Mouse (Mus musculus): ENCODE data around the gene Wsb1.

DNA sequence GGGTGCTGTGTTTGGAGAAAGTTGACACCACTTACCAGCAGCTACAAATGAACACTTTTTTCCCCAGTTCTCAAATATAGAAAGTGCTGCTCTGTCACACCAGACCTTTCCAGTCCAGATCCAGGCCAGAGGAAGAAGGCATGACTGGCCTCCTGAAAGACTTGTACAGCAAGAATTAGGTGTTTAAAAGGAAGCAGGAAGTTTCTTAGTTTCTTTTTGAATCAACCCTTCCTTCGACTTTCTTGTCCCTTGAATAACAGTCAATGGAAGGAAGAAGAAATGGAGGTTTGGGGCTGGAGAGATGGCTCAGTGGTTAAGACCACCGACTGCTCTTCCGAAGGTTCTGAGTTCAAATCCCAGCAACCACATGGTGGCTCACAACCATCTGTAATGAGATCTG lies 38.6 kb upstream of the Wsb1 start:
- TF ChIP-seq CTCF (IDR thresholded peaks at IDR 0.05; ENCODE audit: insufficient read depth, low read depth, low read length) (no peak), POLR2A (IDR thresholded peaks at IDR 0.05; ENCODE audit: insufficient read depth, low read depth, low read length) (no peak)

Measured in olfactory bulb, adult 2 months (tissue).